Mouse (Mus musculus): ENCODE results near the gene Garnl3. TPM values are rescaled to one million over a fixed set of nuclear protein-coding genes. Genes with fewer than 3 reads are reported as not detected.

The Garnl3 gene
- polyA plus RNA-seq, 1 experiment, result 0.67 TPM

GRCm38 (mm10) chr2:32961192-32961995 lies 170.1 kb downstream of the Garnl3 start, which contains the start of the genes Rpl12 and Lrsam1:
Gene Rpl12, plus strand, starts transcription at chr2:32961559.
Gene Lrsam1, minus strand, starts transcription at chr2:32961614.
- WGBS, result 3% methylated on average over 55 of the region's 55 CpGs
- no peak for TF ChIP-seq CTCF (IDR thresholded peaks at IDR 0.05; ENCODE audit: control insufficient read depth, insufficient read depth, low read length)
- TF ChIP-seq POLR2A (IDR thresholded peaks at IDR 0.05; ENCODE audit: borderline replicate concordance, control insufficient read depth, low read depth, low read length), result peak; percentile 86; the same call in 1 of the 2 replicates
- H3K4me1 ChIP-seq (ENCODE audit: control insufficient read depth, insufficient read depth, low read length), result peaks cover 3% of the 10 kb centered on the region; the same call in 1 of the 2 replicates

GRCm38 (mm10) chr2:32960273-32960672 lies 171.2 kb downstream of the Garnl3 start:
- H3K4me1 ChIP-seq (ENCODE audit: control insufficient read depth, insufficient read depth, low read length), result peaks cover 3% of the 10 kb centered on the region; the same call in 1 of the 2 replicates
- TF ChIP-seq POLR2A (IDR thresholded peaks at IDR 0.05; ENCODE audit: borderline replicate concordance, control insufficient read depth, low read depth, low read length) (no peak), CTCF (IDR thresholded peaks at IDR 0.05; ENCODE audit: control insufficient read depth, insufficient read depth, low read length) (no peak)
- no peak overlapping the region for H3K4me3 ChIP-seq (replicated peaks; ENCODE audit: control insufficient read depth, low read depth, low read length)
- 59% methylated on average over 4 of the region's 4 CpGs for WGBS
- H3K27ac ChIP-seq (ENCODE audit: control insufficient read depth, insufficient read depth, low read depth, low read length, poor library complexity), result peak overlapping the region; percentile 38

More at GRCm38 (mm10) chr2:32961192-32961995, 170.1 kb downstream of the Garnl3 start, which contains the start of the genes Rpl12 and Lrsam1:
- H3K27ac ChIP-seq (ENCODE audit: control insufficient read depth, insufficient read depth, low read depth, low read length, poor library complexity), result peak within 1 kb of the TSS; percentile 61
- peak within 1 kb of the TSS; percentile 92 for H3K4me3 ChIP-seq (replicated peaks; ENCODE audit: control insufficient read depth, low read depth, low read length)

- Histone ChIP-seq H3K4me3 (replicated peaks; ENCODE audit: control insufficient read depth, low read depth, low read length) (no peak overlapping the region), H3K4me1 (ENCODE audit: control insufficient read depth, insufficient read depth, low read length) (peaks cover 1% of the 10 kb centered on the region; the same call in 1 of the 2 replicates), H3K27ac (ENCODE audit: control insufficient read depth, insufficient read depth, low read depth, low read length, poor library complexity) (no peak overlapping the region)
- TF ChIP-seq CTCF (IDR thresholded peaks at IDR 0.05; ENCODE audit: control insufficient read depth, insufficient read depth, low read length) (0 out of 2 replicates have a peak, but pooled peaks have one; percentile 26), POLR2A (IDR thresholded peaks at IDR 0.05; ENCODE audit: borderline replicate concordance, control insufficient read depth, low read depth, low read length) (no peak)
- 64% methylated on average over 8 of the region's 8 CpGs for WGBS
Measured at GRCm38 (mm10) chr2:32957344-32957743, 174.1 kb downstream of the Garnl3 start.

GRCm38 (mm10) chr2:32954581-32954980 lies 176.9 kb downstream of the Garnl3 start:
- no peak overlapping the region for H3K27ac ChIP-seq (ENCODE audit: control insufficient read depth, insufficient read depth, low read depth, low read length, poor library complexity)
- no peak for TF ChIP-seq POLR2A (IDR thresholded peaks at IDR 0.05; ENCODE audit: borderline replicate concordance, control insufficient read depth, low read depth, low read length)
- no peak for TF ChIP-seq CTCF (IDR thresholded peaks at IDR 0.05; ENCODE audit: control insufficient read depth, insufficient read depth, low read length)
- H3K4me1 ChIP-seq (ENCODE audit: control insufficient read depth, insufficient read depth, low read length), result no peaks in the 10 kb centered on the region
- no peak overlapping the region for H3K4me3 ChIP-seq (replicated peaks; ENCODE audit: control insufficient read depth, low read depth, low read length)
- 90% methylated on average over 2 of the region's 2 CpGs for WGBS

GRCm38 (mm10) chr2:32947454-32947853 lies 184.0 kb downstream of the Garnl3 start:
- WGBS, result 80% methylated on average over 11 of the region's 11 CpGs
- no peak overlapping the region for H3K27ac ChIP-seq (ENCODE audit: control insufficient read depth, insufficient read depth, low read depth, low read length, poor library complexity)
- no peak overlapping the region for H3K4me3 ChIP-seq (replicated peaks; ENCODE audit: control insufficient read depth, low read depth, low read length)
- H3K4me1 ChIP-seq (ENCODE audit: control insufficient read depth, insufficient read depth, low read length), result no peaks in the 10 kb centered on the region
- TF ChIP-seq CTCF (IDR thresholded peaks at IDR 0.05; ENCODE audit: control insufficient read depth, insufficient read depth, low read length) (no peak), POLR2A (IDR thresholded peaks at IDR 0.05; ENCODE audit: borderline replicate concordance, control insufficient read depth, low read depth, low read length) (no peak)

- H3K4me3 ChIP-seq (replicated peaks; ENCODE audit: control insufficient read depth, low read depth, low read length), result no peak overlapping the region
- WGBS, result 90% methylated on average over 4 of the region's 4 CpGs
Measured at GRCm38 (mm10) chr2:32940483-32940882, 191.0 kb downstream of the Garnl3 start.

GRCm38 (mm10) chr2:32939418-32939817 lies 192.0 kb downstream of the Garnl3 start:
- H3K4me1 ChIP-seq (ENCODE audit: control insufficient read depth, insufficient read depth, low read length), result no peaks in the 10 kb centered on the region
- H3K27ac ChIP-seq (ENCODE audit: control insufficient read depth, insufficient read depth, low read depth, low read length, poor library complexity), result no peak overlapping the region
- H3K4me3 ChIP-seq (replicated peaks; ENCODE audit: control insufficient read depth, low read depth, low read length), result no peak overlapping the region
- TF ChIP-seq CTCF (IDR thresholded peaks at IDR 0.05; ENCODE audit: control insufficient read depth, insufficient read depth, low read length), result no peak
- TF ChIP-seq POLR2A (IDR thresholded peaks at IDR 0.05; ENCODE audit: borderline replicate concordance, control insufficient read depth, low read depth, low read length), result no peak
- 64% methylated on average over 5 of the region's 5 CpGs for WGBS

More at GRCm38 (mm10) chr2:32940483-32940882, 191.0 kb downstream of the Garnl3 start:
- Histone ChIP-seq H3K4me1 (ENCODE audit: control insufficient read depth, insufficient read depth, low read length) (no peaks in the 10 kb centered on the region), H3K27ac (ENCODE audit: control insufficient read depth, insufficient read depth, low read depth, low read length, poor library complexity) (no peak overlapping the region)
- TF ChIP-seq POLR2A (IDR thresholded peaks at IDR 0.05; ENCODE audit: borderline replicate concordance, control insufficient read depth, low read depth, low read length), result no peak
- no peak for TF ChIP-seq CTCF (IDR thresholded peaks at IDR 0.05; ENCODE audit: control insufficient read depth, insufficient read depth, low read length)

GRCm38 (mm10) chr2:32938741-32939140 lies 192.7 kb downstream of the Garnl3 start:
- no peak overlapping the region for H3K27ac ChIP-seq (ENCODE audit: control insufficient read depth, insufficient read depth, low read depth, low read length, poor library complexity)
- 83% methylated on average over 5 of the region's 5 CpGs for WGBS
- TF ChIP-seq POLR2A (IDR thresholded peaks at IDR 0.05; ENCODE audit: borderline replicate concordance, control insufficient read depth, low read depth, low read length) (no peak), CTCF (IDR thresholded peaks at IDR 0.05; ENCODE audit: control insufficient read depth, insufficient read depth, low read length) (no peak)

More at GRCm38 (mm10) chr2:32938741-32939140, 192.7 kb downstream of the Garnl3 start:
- H3K4me3 ChIP-seq (replicated peaks; ENCODE audit: control insufficient read depth, low read depth, low read length), result no peak overlapping the region
- H3K4me1 ChIP-seq (ENCODE audit: control insufficient read depth, insufficient read depth, low read length), result no peaks in the 10 kb centered on the region

Other genes with a start within 250 kb of the Garnl3 start
- 32.7 and 113 TPM in 2 replicates for gene Rpl12, start 170.1 kb downstream of the Garnl3 start, polyA plus RNA-seq (2011; ENCODE audit: insufficient read depth, insufficient read length, low replicate concordance, missing spikeins)
- 2.3 and 4.1 TPM in 2 replicates for gene Lrsam1, start 170.0 kb downstream of the Garnl3 start, polyA plus RNA-seq (2011; ENCODE audit: insufficient read depth, insufficient read length, low replicate concordance, missing spikeins)
- 6.4 and 6.7 TPM in 2 replicates for gene Slc2a8, start 149.6 kb downstream of the Garnl3 start, polyA plus RNA-seq (2011; ENCODE audit: insufficient read depth, insufficient read length, low replicate concordance, missing spikeins)
- gene Angptl2, start 84.4 kb upstream of the Garnl3 start, polyA plus RNA-seq (2011; ENCODE audit: insufficient read depth, insufficient read length, low replicate concordance, missing spikeins), result 0.97 and 6.8 TPM in 2 replicates
- 1.7 and 4.6 TPM in 2 replicates for gene Ralgps1, start 239.8 kb upstream of the Garnl3 start, polyA plus RNA-seq (2011; ENCODE audit: insufficient read depth, insufficient read length, low replicate concordance, missing spikeins)